Mouse (Mus musculus): Measurements from ENCODE around the gene Pdp2.

DNA sequence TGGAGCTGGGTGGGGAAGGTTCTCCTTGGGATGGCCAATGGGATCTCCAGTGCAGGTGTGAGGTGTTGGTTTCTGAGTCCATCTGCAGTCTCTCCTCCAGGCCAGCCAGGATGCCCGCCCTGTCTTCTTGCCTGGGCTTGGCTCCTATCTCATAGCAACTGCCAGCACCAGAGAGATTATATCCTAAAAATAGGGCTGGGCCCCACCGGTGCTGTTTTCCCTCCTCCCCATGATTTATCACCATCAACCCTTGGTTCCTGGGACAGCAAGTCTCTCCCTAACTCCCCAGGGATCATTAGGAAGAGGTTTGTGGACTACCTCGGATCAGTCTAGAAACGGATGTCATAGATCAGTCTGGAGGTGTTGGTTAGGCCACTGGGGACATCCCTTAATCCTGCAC is 21.9 kb downstream of the Pdp2 start:
- TF ChIP-seq TAL1 (conservative IDR thresholded peaks at IDR 0.05; ENCODE audit: low read depth, low read length) (no peak), CTCF (IDR thresholded peaks at IDR 0.05; ENCODE audit: low read depth, low read length) (no peak), GATA1 (IDR thresholded peaks at IDR 0.05; ENCODE audit: borderline replicate concordance, low read length) (no peak), GATA2 (IDR thresholded peaks at IDR 0.05; ENCODE audit: borderline replicate concordance, low read depth, low read length) (no peak)
